In genomic region chr11:113805974-113806373, GRCm38 (mm10) we compare ENCODE assay signal across 11 mouse cellular contexts. TPM values are rescaled to one million over a fixed set of nuclear protein-coding genes. Genes with fewer than 3 reads are reported as not detected.
DNase-seq lines count a peak whose midpoint lies in the region; ATAC-seq and TF ChIP-seq lines count a peak whose summit lies in the region.
"Had no signal": no experiment of that assay in that cellular context is flagged by ENCODE, and none has a peak within 500 bp of the region (broad histone marks: within the 10 kb centered on the region; RNA-seq: fewer than 3 reads in every experiment).

No protein-coding gene starts in this region.

- WGBS in forebrain, postnatal 0 days: 76% methylated on average over 10 of the region's 10 CpGs
- 76% methylated on average over 10 of the region's 10 CpGs for WGBS in forebrain, embryonic 13.5 days
- 67% methylated on average over 10 of the region's 10 CpGs for WGBS in kidney, embryonic 15.5 days
- 75% methylated on average over 10 of the region's 10 CpGs for WGBS in midbrain, embryonic 15.5 days
- 75% methylated on average over 10 of the region's 10 CpGs for WGBS in midbrain, embryonic 14.5 days
- WGBS in stomach, postnatal 0 days: 80% methylated on average over 10 of the region's 10 CpGs

- H3K4me2 ChIP-seq in forebrain, postnatal 0 days (ENCODE audit: low read depth): no peak overlapping the region
- H3K4me2 ChIP-seq in forebrain, embryonic 13.5 days: no peak overlapping the region
- no peak overlapping the region for H3K4me2 ChIP-seq in kidney, embryonic 15.5 days
- H3K4me2 ChIP-seq in midbrain, embryonic 15.5 days: no peak overlapping the region
- H3K4me2 ChIP-seq in midbrain, embryonic 14.5 days (ENCODE audit: low read length): no peak overlapping the region
- H3K4me2 ChIP-seq in stomach, postnatal 0 days (replicated peaks; ENCODE audit: low read depth): no peak overlapping the region
- H3K4me2 ChIP-seq: embryonic facial prominence, embryonic 15.5 days had no signal

- ATAC-seq in forebrain, postnatal 0 days: peak; percentile 25; the same call in 1 of the 2 replicates
- ATAC-seq in forebrain, embryonic 13.5 days: no peak
- ATAC-seq in kidney, embryonic 15.5 days (replicated peaks; ENCODE audit: low FRiP score): no peak
- no peak for ATAC-seq in midbrain, embryonic 15.5 days (replicated peaks)
- ATAC-seq in midbrain, embryonic 14.5 days (ENCODE audit: low FRiP score, low TSS enrichment): no peak
- no peak for ATAC-seq in stomach, postnatal 0 days (ENCODE audit: low FRiP score, low TSS enrichment)
- ATAC-seq: Patski had no signal

- H3K4me3 ChIP-seq in forebrain, postnatal 0 days (ENCODE audit: low read depth, low read length): no peak overlapping the region
- H3K4me3 ChIP-seq in forebrain, embryonic 13.5 days: no peak overlapping the region
- no peak overlapping the region for H3K4me3 ChIP-seq in kidney, embryonic 15.5 days (replicated peaks)
- no peak overlapping the region for H3K4me3 ChIP-seq in midbrain, embryonic 15.5 days
- no peak overlapping the region for H3K4me3 ChIP-seq in midbrain, embryonic 14.5 days (replicated peaks; ENCODE audit: low read depth, low read length)
- H3K4me3 ChIP-seq in stomach, postnatal 0 days (ENCODE audit: low read depth, low read length): no peak overlapping the region
- H3K4me3 ChIP-seq: embryonic facial prominence, embryonic 15.5 days had no signal

- H3K36me3 ChIP-seq in forebrain, postnatal 0 days (ENCODE audit: insufficient read depth): no peaks in the 10 kb centered on the region
- H3K36me3 ChIP-seq in forebrain, embryonic 13.5 days (ENCODE audit: poor library complexity, severe bottlenecking): no peaks in the 10 kb centered on the region
- no peaks in the 10 kb centered on the region for H3K36me3 ChIP-seq in kidney, embryonic 15.5 days
- no peaks in the 10 kb centered on the region for H3K36me3 ChIP-seq in midbrain, embryonic 15.5 days (replicated peaks)
- 0 out of 2 replicates have a peak, but pooled peaks cover 6% of the 10 kb centered on the region for H3K36me3 ChIP-seq in midbrain, embryonic 14.5 days (ENCODE audit: control insufficient read depth, insufficient read depth, low read length)
- no peaks in the 10 kb centered on the region for H3K36me3 ChIP-seq in stomach, postnatal 0 days (ENCODE audit: control insufficient read depth, insufficient read depth, low read length)
- H3K36me3 ChIP-seq: embryonic facial prominence, embryonic 15.5 days had no signal

- 0 out of 2 replicates have a peak, but pooled peaks cover 3% of the 10 kb centered on the region for H3K4me1 ChIP-seq in forebrain, postnatal 0 days (ENCODE audit: insufficient read depth)
- H3K4me1 ChIP-seq in forebrain, embryonic 13.5 days: peaks cover 35% of the 10 kb centered on the region
- H3K4me1 ChIP-seq in kidney, embryonic 15.5 days: peaks cover 60% of the 10 kb centered on the region
- H3K4me1 ChIP-seq in midbrain, embryonic 15.5 days: peaks cover 12% of the 10 kb centered on the region
- peaks cover 11% of the 10 kb centered on the region; the same call in 1 of the 2 replicates for H3K4me1 ChIP-seq in midbrain, embryonic 14.5 days (ENCODE audit: control insufficient read depth, insufficient read depth, low read length)
- no peaks in the 10 kb centered on the region; the same call in 1 of the 2 replicates for H3K4me1 ChIP-seq in stomach, postnatal 0 days (replicated peaks; ENCODE audit: control insufficient read depth, insufficient read depth)

- peak; percentile 29; the same call in 1 of the 2 replicates for TF ChIP-seq CTCF in forebrain, postnatal 0 days (IDR thresholded peaks at IDR 0.05; ENCODE audit: low read depth)
- TF ChIP-seq CTCF in stomach, postnatal 0 days (IDR thresholded peaks at IDR 0.05; ENCODE audit: low read depth): peak; percentile 33; the same call in 1 of the 2 replicates

- H3K9me3 ChIP-seq in forebrain, postnatal 0 days (ENCODE audit: low read length): no peaks in the 10 kb centered on the region
- H3K9me3 ChIP-seq in forebrain, embryonic 13.5 days (replicated peaks): no peaks in the 10 kb centered on the region
- no peaks in the 10 kb centered on the region for H3K9me3 ChIP-seq in kidney, embryonic 15.5 days (replicated peaks)
- H3K9me3 ChIP-seq in midbrain, embryonic 15.5 days: no peaks in the 10 kb centered on the region
- no peaks in the 10 kb centered on the region for H3K9me3 ChIP-seq in midbrain, embryonic 14.5 days (ENCODE audit: control insufficient read depth, low read length)
- no peaks in the 10 kb centered on the region for H3K9me3 ChIP-seq in stomach, postnatal 0 days (ENCODE audit: control insufficient read depth, low read length)
- H3K9me3 ChIP-seq: embryonic facial prominence, embryonic 15.5 days had no signal

- no peak for TF ChIP-seq EP300 in stomach, postnatal 0 days (optimal IDR thresholded peaks at IDR 0.05)

- no peak for DNase-seq in forebrain, postnatal 0 days
- DNase-seq in kidney, postnatal 36 days: no peak
- DNase-seq in midbrain, embryonic 14.5 days: no peak
- DNase-seq in stomach, postnatal 0 days (ENCODE audit: low spot score): no peak
- DNase-seq in embryo, embryonic 9.5 days (ENCODE audit: extremely low spot score): no peak
- DNase-seq: B cell, adult 2 months had no signal

- H3K27ac ChIP-seq in forebrain, postnatal 0 days (ENCODE audit: low read depth, low read length): peak overlapping the region; percentile 40; the same call in 1 of the 2 replicates
- no peak overlapping the region for H3K27ac ChIP-seq in forebrain, embryonic 13.5 days
- H3K27ac ChIP-seq in kidney, embryonic 15.5 days: peak overlapping the region; percentile 70; the same call in 1 of the 2 replicates
- 0 out of 2 replicates have a peak overlapping the region, but pooled peaks have one; percentile 15 for H3K27ac ChIP-seq in midbrain, embryonic 15.5 days
- H3K27ac ChIP-seq in midbrain, embryonic 14.5 days (replicated peaks; ENCODE audit: low read depth, low read length): no peak overlapping the region
- no peak overlapping the region for H3K27ac ChIP-seq in stomach, postnatal 0 days (replicated peaks)
- H3K27ac ChIP-seq: embryonic facial prominence, embryonic 15.5 days had no signal

- H3K9ac ChIP-seq in forebrain, postnatal 0 days: no peak overlapping the region
- no peak overlapping the region for H3K9ac ChIP-seq in forebrain, embryonic 13.5 days
- H3K9ac ChIP-seq in kidney, embryonic 15.5 days: no peak overlapping the region
- no peak overlapping the region for H3K9ac ChIP-seq in midbrain, embryonic 15.5 days
- no peak overlapping the region for H3K9ac ChIP-seq in midbrain, embryonic 14.5 days (replicated peaks; ENCODE audit: low read length)
- H3K9ac ChIP-seq in stomach, postnatal 0 days (ENCODE audit: low read length): no peak overlapping the region
- H3K9ac ChIP-seq: embryonic facial prominence, embryonic 15.5 days had no signal

- H3K27me3 ChIP-seq in forebrain, postnatal 0 days (ENCODE audit: insufficient read depth, low read length): no peaks in the 10 kb centered on the region
- no peaks in the 10 kb centered on the region for H3K27me3 ChIP-seq in forebrain, embryonic 13.5 days
- H3K27me3 ChIP-seq in kidney, embryonic 15.5 days: no peaks in the 10 kb centered on the region
- 0 out of 2 replicates have a peak, but pooled peaks cover 4% of the 10 kb centered on the region for H3K27me3 ChIP-seq in midbrain, embryonic 15.5 days (replicated peaks)
- no peaks in the 10 kb centered on the region for H3K27me3 ChIP-seq in midbrain, embryonic 14.5 days (ENCODE audit: control insufficient read depth, insufficient read depth, low read length)
- H3K27me3 ChIP-seq in stomach, postnatal 0 days (ENCODE audit: control insufficient read depth, insufficient read depth, low read length): no peaks in the 10 kb centered on the region
- H3K27me3 ChIP-seq: embryonic facial prominence, embryonic 15.5 days; Patski had no signal

RNA-seq across cellular contexts. Expression of gene Cdc42ep4, which starts 54.3 kb away (rescaled TPM):
- 86.6 and 102 TPM in 2 replicates for total RNA-seq in forebrain, postnatal 0 days (2014; rRNA removed)
- 75.4 and 81.0 TPM in 2 replicates for polyA plus RNA-seq in forebrain, postnatal 0 days (2015; fragmentation: Nextera tagmentation; extraction: Ambion mirVana)
- 89.8 and 98.0 TPM in 2 replicates for polyA plus RNA-seq in forebrain, embryonic 13.5 days (2015; fragmentation: Nextera tagmentation; extraction: Ambion mirVana)
- polyA plus RNA-seq in kidney, embryonic 15.5 days (2015; fragmentation: Nextera tagmentation; extraction: Ambion mirVana): 63.7 and 66.7 TPM in 2 replicates
- 72.0 and 72.4 TPM in 2 replicates for polyA plus RNA-seq in midbrain, embryonic 15.5 days (2015; fragmentation: Nextera tagmentation; extraction: Ambion mirVana)
- 45.4 and 49.5 TPM in 2 replicates for polyA plus RNA-seq in midbrain, embryonic 14.5 days (2014; fragmentation: Nextera tagmentation; extraction: Ambion mirVana)
- polyA plus RNA-seq in stomach, postnatal 0 days (2015; fragmentation: Nextera tagmentation; extraction: Ambion mirVana): 28.9 and 30.6 TPM in 2 replicates

Comparison
In these comparisons a context has a peak if more than half of its experiments do, and no peak if none do; other contexts are left out.
1. H3K27ac ChIP-seq: peak in forebrain, postnatal 0 days (single experiment), kidney, embryonic 15.5 days (single experiment) and midbrain, embryonic 15.5 days (single experiment); none in forebrain, embryonic 13.5 days (single experiment), midbrain, embryonic 14.5 days (single experiment) and stomach, postnatal 0 days (single experiment).